Mouse (Mus musculus) heart, adult 2 months (tissue): ENCODE data around the gene Polr1b. TPM values are rescaled to one million over a fixed set of nuclear protein-coding genes. Genes with fewer than 3 reads are reported as not detected.

Experiments used
- DNase-seq, 2 experiments: peaks; one replicate each; pipeline ENCODE4 v3.0.0; 2021
- H3K27ac ChIP-seq: fragments of 200-600 bp; 2 replicates; pipeline ENCODE4 v1.8.1; 2022
- H3K27me3 ChIP-seq: fragments of 200-500 bp; 2 replicates; pipeline ENCODE4 v1.6.1; 2012; ENCODE audit warnings: mild to moderate bottlenecking, low read length, inconsistent platforms, mixed read lengths; ENCODE audit not compliant: control insufficient read depth, insufficient read depth
- H3K36me3 ChIP-seq: fragments of 200-500 bp; 2 replicates; pipeline ENCODE4 v1.6.1; 2012; ENCODE audit warnings: low read length, inconsistent platforms; ENCODE audit not compliant: control insufficient read depth, insufficient read depth
- H3K4me1 ChIP-seq: fragments of 200-500 bp; 2 replicates; pipeline ENCODE4 v1.6.1; 2011; ENCODE audit warnings: low read length; ENCODE audit not compliant: control insufficient read depth, insufficient read depth
- H3K4me3 ChIP-seq: fragments of 200-600 bp; 2 replicates; pipeline ENCODE4 v1.8.1; 2022
- H3K79me2 ChIP-seq: fragments of 200-500 bp; replicated peaks from 2 replicates; pipeline ENCODE4 v1.6.1; 2012; ENCODE audit warnings: mild to moderate bottlenecking, inconsistent platforms, low read length, moderate library complexity, mixed read lengths; ENCODE audit not compliant: control insufficient read depth, insufficient read depth
- H3K9ac ChIP-seq: fragments of 200-500 bp; 2 replicates; pipeline ENCODE4 v1.6.1; 2012; ENCODE audit warnings: low read depth, mild to moderate bottlenecking, control low read depth, inconsistent platforms, low read length, mixed read lengths
- CTCF ChIP-seq: fragments of 200-600 bp; IDR thresholded peaks from 2 replicates; pipeline ENCODE4 v1.8.1; 2022; ENCODE audit warnings: antibody characterized with exemption, mild to moderate bottlenecking, moderate library complexity
- EP300 ChIP-seq: fragments of 200-500 bp; IDR thresholded peaks from 2 replicates; pipeline ENCODE4 v1.6.1; 2011; ENCODE audit warnings: low read depth, low read length, control low read depth; ENCODE audit not compliant: insufficient read depth
- POLR2A ChIP-seq: fragments of 200-500 bp; IDR thresholded peaks from 2 replicates; pipeline ENCODE4 v1.6.1; 2011; ENCODE audit warnings: mild to moderate bottlenecking, low read depth, low read length, control low read depth; ENCODE audit not compliant: insufficient read depth
- WGBS: fragments of 180-500 bp; shearing (Covaris S2); methylation state at CpG from one replicate; pipeline ENCODE4 v1.1.7; 2018; 5-methylcytosine and 5-hydroxymethylcytosine counted together
- intact Hi-C: fragments of 180-260 bp; cut with DNase I; formaldehyde crosslinking; loops from one replicate; pipeline ENCODE4 v1.15.1; 2025
- polyA plus RNA-seq: library from polyadenylated mRNA; depleted of rRNA; stranded (reverse); fragments of >200 nt; gene quantifications from 2 replicates; pipeline ENCODE4 v1.2.3, GENCODE M21; 2012
- total RNA-seq, 2 experiments: library from RNA; stranded (reverse); gene quantifications; 2 replicates each; pipeline ENCODE4 v1.2.3; 2021

Gene Polr1b
- total and polyA plus RNA-seq, 3 experiments = 10.2 to 10.7 (median 10.6) TPM

DNA sequence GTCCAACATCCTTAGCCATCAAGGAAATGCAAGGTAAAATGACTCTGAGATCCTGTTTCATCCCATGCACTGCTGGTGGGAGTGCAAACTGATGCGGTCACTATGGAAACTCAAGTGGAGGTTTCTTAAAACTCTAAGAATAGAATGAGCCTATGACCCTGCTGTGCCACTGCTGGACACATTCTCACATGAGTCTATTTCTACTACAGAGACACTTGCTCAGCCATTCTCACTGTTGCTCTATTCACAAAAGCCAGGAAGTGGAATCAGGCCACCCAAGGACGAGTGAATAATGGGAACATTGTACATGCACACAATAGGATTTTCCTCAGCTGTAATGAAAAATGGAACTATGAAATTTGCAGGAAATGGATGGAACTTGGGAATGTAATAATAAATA lies 48.0 kb downstream of the Polr1b start:
- Histone ChIP-seq H3K4me3 (no peak overlapping the region), H3K4me1 (no peaks in the 10 kb centered on the region), H3K9ac (no peak overlapping the region), H3K27ac (no peak overlapping the region), H3K27me3 (no peaks in the 10 kb centered on the region), H3K36me3 (no peaks in the 10 kb centered on the region), H3K79me2 (no peaks in the 10 kb centered on the region)
- 46% methylated on average over 2 of the region's 2 CpGs for WGBS
- TF ChIP-seq CTCF = no peak
- TF ChIP-seq POLR2A = no peak
- TF ChIP-seq EP300 = no peak
- intact Hi-C loops = no loop called here
- peak in 1 of 2 experiments; percentile 0 for DNase-seq

DNA sequence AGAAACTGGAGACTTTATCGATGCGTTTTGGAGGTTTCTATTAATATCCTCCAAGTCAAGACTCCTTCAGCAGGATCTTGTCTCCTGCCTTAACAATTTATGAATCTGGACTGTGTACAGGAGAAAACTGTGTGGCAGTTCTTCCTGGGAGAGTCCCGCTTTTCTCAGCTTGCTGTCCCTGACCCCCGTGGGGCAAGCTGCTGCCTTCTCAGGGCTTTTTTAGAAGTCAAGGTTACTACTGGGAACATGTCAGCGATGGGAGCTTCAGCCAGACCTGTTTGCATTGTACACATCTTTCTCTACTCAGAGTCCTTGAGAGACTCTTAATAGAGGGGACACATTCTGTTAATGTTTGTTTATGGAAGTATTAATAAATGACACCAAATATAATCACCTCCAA lies 49.6 kb downstream of the Polr1b start:
- Histone ChIP-seq H3K36me3 (no peaks in the 10 kb centered on the region), H3K9ac (no peak overlapping the region), H3K79me2 (no peaks in the 10 kb centered on the region), H3K27me3 (no peaks in the 10 kb centered on the region), H3K4me1 (no peaks in the 10 kb centered on the region), H3K4me3 (no peak overlapping the region), H3K27ac (no peak overlapping the region)
- no peak for TF ChIP-seq CTCF
- no peak for TF ChIP-seq POLR2A
- no peak for TF ChIP-seq EP300
- DNase-seq = no peak
- WGBS = 85% methylated on average over 5 of the region's 5 CpGs
- intact Hi-C loops = no loop called here

DNA sequence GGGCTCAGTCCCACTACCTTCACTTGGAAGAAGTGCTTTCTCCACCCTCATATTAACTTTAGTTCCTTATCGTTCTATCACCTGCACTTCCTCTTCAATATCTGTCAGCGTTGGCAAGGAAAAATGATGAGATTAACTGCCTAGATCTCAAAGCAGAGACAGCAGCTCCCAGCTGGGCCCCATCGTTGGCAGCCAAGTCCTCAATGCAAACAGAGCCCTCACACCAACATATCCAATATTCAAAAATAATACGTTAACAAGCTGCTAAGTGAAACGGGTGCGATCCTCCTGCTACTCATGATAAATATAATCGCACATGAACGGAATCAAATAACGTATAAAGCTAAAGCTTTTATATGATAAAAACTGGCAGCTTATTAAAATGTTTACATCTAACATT lies 50.3 kb downstream of the Polr1b start:
- no peak for DNase-seq
- H3K4me3 ChIP-seq = no peak overlapping the region
- WGBS = 78% methylated on average over 9 of the region's 9 CpGs
- no peak overlapping the region for H3K27ac ChIP-seq
- H3K27me3 ChIP-seq = no peaks in the 10 kb centered on the region
- TF ChIP-seq POLR2A = no peak
- TF ChIP-seq EP300 = no peak
- no peak for TF ChIP-seq CTCF
- H3K9ac ChIP-seq = no peak overlapping the region
- H3K4me1 ChIP-seq = no peaks in the 10 kb centered on the region
- no peaks in the 10 kb centered on the region for H3K36me3 ChIP-seq
- H3K79me2 ChIP-seq = no peaks in the 10 kb centered on the region
- intact Hi-C loops = no loop called here

DNA sequence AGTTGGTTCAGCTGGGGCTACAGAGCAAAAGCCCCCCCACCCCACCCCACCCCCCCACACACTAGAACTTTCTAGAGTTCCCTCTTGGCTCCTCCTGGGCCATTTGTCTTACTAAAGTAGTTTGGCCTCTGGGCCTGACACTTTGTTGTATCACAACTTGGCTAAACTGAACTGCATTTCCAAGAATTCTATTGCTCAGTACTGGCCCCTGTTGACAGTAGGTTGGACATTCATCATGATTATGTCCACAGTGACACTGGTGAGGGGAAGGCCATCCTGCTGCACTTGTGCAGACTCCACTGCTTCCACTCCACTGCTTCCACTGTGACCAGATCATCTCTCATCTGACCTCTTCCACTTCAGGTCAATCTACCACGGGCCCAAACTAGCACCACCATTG lies 52.0 kb downstream of the Polr1b start:
- intact Hi-C loops = no loop called here
- DNase-seq = no peak
- Histone ChIP-seq H3K36me3 (no peaks in the 10 kb centered on the region), H3K4me1 (no peaks in the 10 kb centered on the region), H3K27me3 (no peaks in the 10 kb centered on the region), H3K27ac (no peak overlapping the region), H3K9ac (no peak overlapping the region), H3K79me2 (no peaks in the 10 kb centered on the region), H3K4me3 (no peak overlapping the region)
- 92% methylated on average over 1 of the region's 1 CpGs for WGBS
- TF ChIP-seq EP300 = no peak
- no peak for TF ChIP-seq CTCF
- TF ChIP-seq POLR2A = no peak

DNA sequence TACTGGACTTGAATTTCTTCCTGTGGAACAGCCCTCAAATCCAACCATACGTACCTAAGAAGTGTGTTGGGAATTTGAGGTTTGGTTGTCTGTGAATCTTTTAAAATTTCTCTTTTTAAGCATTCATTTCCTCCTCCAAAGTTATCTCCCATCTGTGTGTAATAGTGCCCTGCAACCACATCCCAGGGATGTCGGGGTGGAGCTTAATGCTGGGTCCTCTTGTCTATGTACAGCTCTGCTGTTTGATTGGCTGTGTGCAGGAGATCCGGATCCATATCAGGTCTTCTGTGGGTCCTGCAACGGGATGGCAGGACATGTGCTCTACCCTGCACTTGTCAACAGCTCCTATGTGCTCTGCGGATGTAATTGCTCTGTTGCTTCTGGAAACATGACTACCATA lies 64.0 kb downstream of the Polr1b start:
- Histone ChIP-seq H3K27ac (no peak overlapping the region), H3K4me3 (no peak overlapping the region), H3K9ac (no peak overlapping the region), H3K27me3 (no peaks in the 10 kb centered on the region), H3K36me3 (no peaks in the 10 kb centered on the region), H3K4me1 (peaks cover 3% of the 10 kb centered on the region), H3K79me2 (no peaks in the 10 kb centered on the region)
- no peak for DNase-seq
- intact Hi-C loops = no loop called here
- WGBS = 42% methylated on average over 5 of the region's 5 CpGs
- TF ChIP-seq CTCF (no peak), POLR2A (no peak), EP300 (no peak)

DNA sequence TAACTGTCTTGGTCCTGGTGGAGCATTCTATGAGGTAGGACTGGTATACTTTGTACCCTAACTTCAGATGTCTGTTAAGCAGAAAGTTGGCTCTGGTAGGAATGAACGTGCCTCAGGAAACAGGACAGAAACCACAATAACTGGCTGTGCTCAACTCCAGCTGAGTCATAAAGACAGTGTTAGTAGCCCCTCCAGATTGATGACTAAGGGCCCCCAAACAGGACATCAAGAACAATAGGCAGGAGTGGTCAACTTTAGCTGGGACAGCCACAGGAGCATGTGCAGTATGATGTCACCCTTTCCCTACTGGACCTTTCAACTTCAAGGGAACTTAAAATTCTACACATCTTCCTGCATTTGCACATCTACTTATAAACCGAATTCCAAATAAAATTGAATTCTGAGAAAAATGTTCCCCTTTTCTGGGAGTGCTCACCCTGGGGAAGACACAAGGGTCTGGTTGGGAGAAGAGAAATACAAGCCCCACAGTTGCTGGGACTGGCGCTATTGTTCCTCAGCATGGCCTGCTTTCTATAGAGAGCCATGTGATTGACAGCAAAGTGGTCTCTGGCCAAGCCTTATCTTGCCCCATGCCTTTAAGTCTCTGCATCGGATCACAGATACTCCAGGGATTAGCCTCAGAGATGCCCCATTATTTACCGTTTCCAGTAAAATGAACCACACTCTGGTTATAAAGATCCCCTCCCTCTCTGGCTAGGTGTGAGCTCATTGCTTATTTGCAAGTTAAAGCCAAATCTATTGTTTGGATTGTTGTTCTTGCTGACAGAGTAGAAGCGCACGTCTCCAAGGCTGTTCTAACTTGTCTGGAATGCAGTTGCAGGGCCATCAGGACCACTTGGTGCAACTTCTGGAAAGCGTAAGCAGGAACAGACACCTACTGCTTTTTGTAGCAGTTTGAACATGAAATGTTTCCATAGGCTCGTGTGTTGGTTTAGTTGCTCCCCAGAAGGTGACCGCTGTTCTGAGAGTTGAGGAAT lies 66.0 kb downstream of the Polr1b start:
- Histone ChIP-seq H3K79me2 (no peaks in the 10 kb centered on the region), H3K4me1 (peaks cover 3% of the 10 kb centered on the region), H3K9ac (no peak overlapping the region), H3K27me3 (no peaks in the 10 kb centered on the region), H3K4me3 (no peak overlapping the region), H3K36me3 (no peaks in the 10 kb centered on the region), H3K27ac (peak overlapping the region; percentile 48)
- intact Hi-C loops = no loop called here
- WGBS = 35% methylated on average over 10 of the region's 10 CpGs
- no peak for TF ChIP-seq POLR2A
- TF ChIP-seq EP300 = no peak
- no peak for TF ChIP-seq CTCF
- DNase-seq = no peak
